Mouse (Mus musculus): ENCODE measurements around the gene Trim46. TPM values are rescaled to one million over a fixed set of nuclear protein-coding genes. Genes with fewer than 3 reads are reported as not detected.

Trim46 gene
- total RNA-seq, 4 experiments from 2014 or later = 66.2 to 74.6 (median 68.4) TPM

Small RNA genes within 50 kb of the gene (microRNA-seq; reads per million reads assigned to microRNA genes)
- 5,523 to 6,267 reads per million in 2 experiments for gene Mir92b

Other genes starting within 250 kb of the Trim46 start
- 100 to 1,000 TPM; 170 to 198 (median 187) TPM for gene Rusc1, start 153.0 kb downstream of the Trim46 start, total RNA-seq (2022)
- under 1 TPM in 1 of 4 experiments, not detected in 3; 0.21 TPM for gene Gm43738, start 145.2 kb downstream of the Trim46 start, total RNA-seq (2022)
- gene Fdps, start 144.3 kb downstream of the Trim46 start, total RNA-seq (2022) = 100 to 1,000 TPM in 2 of 4 experiments, 10 to 100 TPM in 2; 84.4 to 129 (median 100) TPM
- not detected for gene Pklr, start 110.2 kb downstream of the Trim46 start, total RNA-seq (2022)
- 10 to 100 TPM; 12.3 to 18.2 (median 17.0) TPM for gene Hcn3, start 86.1 kb downstream of the Trim46 start, total RNA-seq (2022)
- 10 to 100 TPM; 41.2 to 45.3 (median 42.5) TPM for gene Clk2, start 81.5 kb downstream of the Trim46 start, total RNA-seq (2022)
- 10 to 100 TPM; 58.5 to 69.8 (median 63.9) TPM for gene Scamp3, start 68.8 kb downstream of the Trim46 start, total RNA-seq (2022)
- 10 to 100 TPM; 47.2 to 58.2 (median 52.3) TPM for gene Fam189b, start 63.2 kb downstream of the Trim46 start, total RNA-seq (2022)
- 10 to 100 TPM; 52.5 to 62.4 (median 56.1) TPM for gene Gba, start 43.4 kb downstream of the Trim46 start, total RNA-seq (2022)
- gene Thbs3, start 31.1 kb downstream of the Trim46 start, total RNA-seq (2022) = 10 to 100 TPM; 14.2 to 24.3 (median 22.2) TPM
- 100 to 1,000 TPM in 2 of 4 experiments, 10 to 100 TPM in 2; 95.4 to 105 (median 99.8) TPM for gene Mtx1, start 19.2 kb downstream of the Trim46 start, total RNA-seq (2022)
- gene Muc1, start 17.3 kb downstream of the Trim46 start, total RNA-seq (2022) = 1 to 10 TPM in 1 of 4 experiments, under 1 TPM in 3; 0.36 to 1.5 (median 0.67) TPM
- gene Krtcap2, start 343 bp downstream of the Trim46 start, total RNA-seq (2022) = 10 to 100 TPM; 70.4 to 91.2 (median 83.7) TPM
- gene Dpm3, start 13.0 kb upstream of the Trim46 start, total RNA-seq (2022) = 10 to 100 TPM; 51.6 to 64.2 (median 54.6) TPM
- 10 to 100 TPM; 38.0 to 48.9 (median 45.5) TPM for gene Slc50a1, start 24.3 kb upstream of the Trim46 start, total RNA-seq (2022)
- 1 to 10 TPM; 5.6 to 8.8 (median 6.8) TPM for gene Efna1, start 34.8 kb upstream of the Trim46 start, total RNA-seq (2022)
- gene Efna3, start 76.7 kb upstream of the Trim46 start, total RNA-seq (2022) = 10 to 100 TPM; 50.1 to 61.2 (median 55.3) TPM
- gene Efna4, start 91.7 kb upstream of the Trim46 start, total RNA-seq (2022) = under 1 TPM in 3 of 4 experiments, not detected in 1; 0.22 to 0.46 (median 0.30) TPM
- gene Adam15, start 103.7 kb upstream of the Trim46 start, total RNA-seq (2022) = 100 to 1,000 TPM; 104 to 122 (median 108) TPM
- under 1 TPM; 0.32 to 0.77 (median 0.42) TPM for gene Dcst2, start 115.7 kb upstream of the Trim46 start, total RNA-seq (2022)
- under 1 TPM in 1 of 4 experiments, not detected in 3; 0.61 TPM for gene Dcst1, start 118.9 kb upstream of the Trim46 start, total RNA-seq (2022)
- 10 to 100 TPM; 11.3 to 20.3 (median 15.8) TPM for gene Zbtb7b, start 148.5 kb upstream of the Trim46 start, total RNA-seq (2022)
- 1 to 10 TPM; 3.9 to 5.8 (median 4.4) TPM for gene Lenep, start 156.5 kb upstream of the Trim46 start, total RNA-seq (2022)
- 10 to 100 TPM; 30.8 to 39.9 (median 35.6) TPM for gene Flad1, start 165.6 kb upstream of the Trim46 start, total RNA-seq (2022)
- 1 to 10 TPM; 2.4 to 3.5 (median 2.8) TPM for gene Cks1b, start 172.1 kb upstream of the Trim46 start, total RNA-seq (2022)
- 10 to 100 TPM; 15.1 to 18.7 (median 17.3) TPM for gene Shc1, start 172.1 kb upstream of the Trim46 start, total RNA-seq (2022)
- gene Pygo2, start 183.9 kb upstream of the Trim46 start, total RNA-seq (2022) = 10 to 100 TPM; 44.0 to 57.4 (median 48.8) TPM
- 10 to 100 TPM; 33.6 to 51.4 (median 41.9) TPM for gene Pbxip1, start 190.4 kb upstream of the Trim46 start, total RNA-seq (2022)
- gene Pmvk, start 208.2 kb upstream of the Trim46 start, total RNA-seq (2022) = 10 to 100 TPM; 29.0 to 37.4 (median 31.7) TPM

Data from left cerebral cortex, adult 8-10 months (tissue).